Mouse (Mus musculus) frontal cortex, postnatal 25 days (tissue): ENCODE data around the gene Spta1.

Source experiments
- DNase-seq, 2 experiments: peaks; one replicate each; pipeline ENCODE4 v3.0.0; 2022; ENCODE audit warnings: low spot score in 2 of 2

The Spta1 gene

GRCm38 (mm10) chr1:174172605-174173004 lies at the start of gene Spta1:
Gene Spta1 (plus strand): TSS chr1:174172776.
- no peak for DNase-seq

GRCm38 (mm10) chr1:174131217-174131616 lies 41.4 kb upstream of the Spta1 start, which contains the start of gene Olfr424:
Gene Olfr424 (plus strand): TSS chr1:174131517.
- DNase-seq, result no peak

- no peak for DNase-seq
Measured at GRCm38 (mm10) chr1:174131999-174132398, 40.6 kb upstream of the Spta1 start.

- no peak for DNase-seq
Measured at GRCm38 (mm10) chr1:174141384-174141783, 31.2 kb upstream of the Spta1 start.

- DNase-seq, result no peak
Measured at GRCm38 (mm10) chr1:174146696-174147095, 25.9 kb upstream of the Spta1 start.

GRCm38 (mm10) chr1:174149289-174149688 lies 23.3 kb upstream of the Spta1 start:
- no peak for DNase-seq

GRCm38 (mm10) chr1:174155333-174155732 lies 17.2 kb upstream of the Spta1 start, which contains the start of gene Olfr420:
Gene Olfr420 (plus strand): TSS chr1:174155633.
- no peak for DNase-seq

- DNase-seq, result no peak
Measured at GRCm38 (mm10) chr1:174157622-174158021, 15.0 kb upstream of the Spta1 start.

- no peak for DNase-seq
Measured at GRCm38 (mm10) chr1:174158512-174158911, 14.1 kb upstream of the Spta1 start.

GRCm38 (mm10) chr1:174159095-174159494 lies 13.5 kb upstream of the Spta1 start:
- no peak for DNase-seq

GRCm38 (mm10) chr1:174169024-174169423 lies 3.6 kb upstream of the Spta1 start:
- no peak for DNase-seq

GRCm38 (mm10) chr1:174170706-174171501 lies 1.7 kb upstream of the Spta1 start:
- DNase-seq, result no peak

- no peak for DNase-seq
Measured at GRCm38 (mm10) chr1:174171537-174171936, 1.0 kb upstream of the Spta1 start.

GRCm38 (mm10) chr1:174204699-174205098 lies 32.1 kb downstream of the Spta1 start:
- no peak for DNase-seq

GRCm38 (mm10) chr1:174212286-174212685 lies 39.7 kb downstream of the Spta1 start:
- DNase-seq, result no peak

GRCm38 (mm10) chr1:174215270-174216038 lies 42.9 kb downstream of the Spta1 start:
- DNase-seq, result no peak

GRCm38 (mm10) chr1:174216528-174217204 lies 44.1 kb downstream of the Spta1 start:
- no peak for DNase-seq

GRCm38 (mm10) chr1:174239916-174240315 lies 67.3 kb downstream of the Spta1 start:
- no peak for DNase-seq

GRCm38 (mm10) chr1:174244621-174245020 lies 72.0 kb downstream of the Spta1 start:
- no peak for DNase-seq

GRCm38 (mm10) chr1:174246080-174246479 lies 73.5 kb downstream of the Spta1 start:
- no peak for DNase-seq

GRCm38 (mm10) chr1:174247170-174247569 lies 74.6 kb downstream of the Spta1 start:
- no peak for DNase-seq

GRCm38 (mm10) chr1:174250376-174250775 lies 77.8 kb downstream of the Spta1 start:
- DNase-seq, result no peak
